ENCODE assay signal across 24 mouse cellular contexts in the genomic region with DNA sequence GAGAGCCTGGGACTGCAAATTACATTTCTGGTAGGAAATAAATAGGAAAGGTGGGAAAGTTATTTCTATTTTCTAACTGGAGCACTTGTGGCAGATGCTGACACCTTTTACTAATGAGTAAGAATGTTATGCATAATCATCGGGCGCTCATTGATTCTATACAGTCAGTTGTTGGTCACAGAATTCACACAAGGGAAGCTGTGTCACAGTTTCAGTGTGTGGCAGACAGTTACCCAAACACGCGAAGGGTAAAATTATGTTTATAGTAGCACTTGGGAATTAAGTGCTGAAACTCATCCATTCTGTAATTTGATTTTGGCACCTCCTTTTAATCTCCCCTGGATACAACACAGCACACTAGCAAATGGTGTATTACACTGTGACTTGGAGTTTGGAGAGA.
"Had no signal": no experiment of that assay in that cellular context is flagged by ENCODE, and none has a peak within 500 bp of the region (broad histone marks: within the 10 kb centered on the region; RNA-seq: fewer than 3 reads in every experiment).

No protein-coding gene starts in this region.

- H3K9ac ChIP-seq: limb, embryonic 13.5 days; liver, embryonic 12.5 days; liver, embryonic 15.5 days; lung, embryonic 15.5 days; midbrain, embryonic 13.5 days; neural tube, embryonic 13.5 days; stomach, embryonic 15.5 days had no signal

- H3K36me3 ChIP-seq: limb, embryonic 10.5 days; limb, embryonic 13.5 days; liver, embryonic 12.5 days; liver, embryonic 15.5 days; lung, embryonic 15.5 days; midbrain, embryonic 10.5 days; midbrain, embryonic 13.5 days; neural tube, embryonic 13.5 days; stomach, embryonic 15.5 days had no signal

- DNase-seq: kidney, adult 8-10 months; kidney, postnatal 25 days; layer of hippocampus, adult 9-11 months; liver; lung, adult 18-20 months; lung, postnatal 10 days; lung, postnatal 36 days; retina, postnatal 1 day; right cerebral cortex, postnatal 14 days; right cerebral cortex, postnatal 4 days; thymus, postnatal 25 days had no signal

- H3K9me3 ChIP-seq: limb, embryonic 10.5 days; limb, embryonic 13.5 days; liver, embryonic 12.5 days; liver, embryonic 15.5 days; lung, embryonic 15.5 days; megakaryocyte, embryonic 14.5 days; midbrain, embryonic 10.5 days; midbrain, embryonic 13.5 days; neural tube, embryonic 13.5 days; stomach, embryonic 15.5 days had no signal

- H3K4me3 ChIP-seq: layer of hippocampus, adult 2 months; limb, embryonic 10.5 days; limb, embryonic 13.5 days; liver, embryonic 12.5 days; liver, embryonic 15.5 days; lung, embryonic 15.5 days; megakaryocyte, embryonic 14.5 days; midbrain, embryonic 10.5 days; midbrain, embryonic 13.5 days; myocyte; neural tube, embryonic 13.5 days; stomach, embryonic 15.5 days had no signal

- H3K27ac ChIP-seq: layer of hippocampus, adult 2 months; limb, embryonic 10.5 days; limb, embryonic 13.5 days; liver, embryonic 12.5 days; liver, embryonic 15.5 days; lung, embryonic 15.5 days; midbrain, embryonic 10.5 days; midbrain, embryonic 13.5 days; neural tube, embryonic 13.5 days; stomach, embryonic 15.5 days had no signal

- H3K4me2 ChIP-seq: limb, embryonic 13.5 days; liver, embryonic 12.5 days; liver, embryonic 15.5 days; lung, embryonic 15.5 days; midbrain, embryonic 13.5 days; neural tube, embryonic 13.5 days; stomach, embryonic 15.5 days had no signal

- ATAC-seq: liver, embryonic 12.5 days; midbrain, embryonic 13.5 days; midbrain, embryonic 16.5 days had no signal

- H3K27me3 ChIP-seq: limb, embryonic 13.5 days; liver, embryonic 12.5 days; liver, embryonic 15.5 days; lung, embryonic 15.5 days; megakaryocyte, embryonic 14.5 days; midbrain, embryonic 13.5 days; neural tube, embryonic 13.5 days; stomach, embryonic 15.5 days had no signal

- H3K4me1 ChIP-seq: limb, embryonic 10.5 days; limb, embryonic 13.5 days; liver, embryonic 12.5 days; liver, embryonic 15.5 days; lung, embryonic 15.5 days; megakaryocyte, embryonic 14.5 days; midbrain, embryonic 10.5 days; midbrain, embryonic 13.5 days; neural tube, embryonic 13.5 days; stomach, embryonic 15.5 days had no signal
